Mouse (Mus musculus): ENCODE results near the gene Lamb2. TPM values are rescaled to one million over a fixed set of nuclear protein-coding genes. Genes with fewer than 3 reads are reported as not detected.

Lamb2 gene
- polyA plus RNA-seq (2012; rRNA removed) (8.3 and 9.1 TPM in 2 replicates), polyA plus RNA-seq (2014; fragmentation: Nextera tagmentation; extraction: Ambion mirVana) (4.3 and 5.8 TPM in 2 replicates)

- no peaks in the 10 kb centered on the region; the same call in 1 of the 2 replicates for H3K27me3 ChIP-seq (ENCODE audit: control insufficient read depth, insufficient read depth, low read length)
- peak within 1 kb of the TSS; percentile 50 for H3K4me2 ChIP-seq (ENCODE audit: low read depth)
- DNase-seq (ENCODE audit: low read depth in 3 of 3, low spot score in 3 of 3) (no peak), ATAC-seq (ENCODE audit: insufficient read depth) (no peak)
- H3K4me3 ChIP-seq (ENCODE audit: insufficient read depth in 1 of 2, low read depth in 2 of 2, low read length in 2 of 2) = peak within 1 kb of the TSS; percentile 50 to 61
- H3K9ac ChIP-seq (replicated peaks) = no peak within 1 kb of the TSS; the same call in 1 of the 2 replicates
- peaks cover 0 to 6% of the 10 kb centered on the region in 2 experiments; a peak in 1 of 4 replicates for H3K4me1 ChIP-seq (replicated peaks; ENCODE audit: control insufficient read depth in 2 of 2, insufficient read depth in 2 of 2, low read length in 1 of 2)
- no peaks in the 10 kb centered on the region for H3K36me3 ChIP-seq (replicated peaks; ENCODE audit: control insufficient read depth, insufficient read depth, low read depth)
- TF ChIP-seq EP300 (IDR thresholded peaks at IDR 0.05; ENCODE audit: low read depth) (no peak), CTCF (IDR thresholded peaks at IDR 0.05; ENCODE audit: low read depth) (no peak)
- 29% methylated on average over 10 of the region's 10 CpGs for WGBS (ENCODE audit: insufficient replicate concordance)
- H3K9me3 ChIP-seq (ENCODE audit: control insufficient read depth, low read length) = no peaks in the 10 kb centered on the region
- no peak within 1 kb of the TSS for H3K27ac ChIP-seq
Measured at GRCm38 (mm10) chr9:108479721-108480351, at the start of gene Lamb2. Lamb2 (plus strand) TSS chr9:108479736.

GRCm38 (mm10) chr9:108431431-108432067 lies 48.0 kb upstream of the Lamb2 start:
- TF ChIP-seq EP300 (IDR thresholded peaks at IDR 0.05; ENCODE audit: low read depth) (no peak), CTCF (IDR thresholded peaks at IDR 0.05; ENCODE audit: low read depth) (no peak)
- no peaks in the 10 kb centered on the region for H3K9me3 ChIP-seq (ENCODE audit: control insufficient read depth, low read length)
- WGBS (ENCODE audit: insufficient replicate concordance) = 42% methylated on average over 32 of the region's 32 CpGs
- ATAC-seq (ENCODE audit: insufficient read depth) = 0 out of 2 replicates have a peak, but pooled peaks have one; percentile 47
- peak in 1 of 3 experiments; percentile 28 for DNase-seq (ENCODE audit: low read depth in 3 of 3, low spot score in 3 of 3)
- H3K4me2 ChIP-seq (ENCODE audit: low read depth) = peak overlapping the region; percentile 4
- H3K4me3 ChIP-seq (ENCODE audit: insufficient read depth in 1 of 2, low read depth in 2 of 2, low read length in 2 of 2) = no peak overlapping the region
- H3K9ac ChIP-seq (replicated peaks) = no peak overlapping the region
- H3K4me1 ChIP-seq (replicated peaks; ENCODE audit: control insufficient read depth in 2 of 2, insufficient read depth in 2 of 2, low read length in 1 of 2) = peaks cover 0 to 2% of the 10 kb centered on the region in 2 experiments; a peak in 1 of 4 replicates
- H3K36me3 ChIP-seq (replicated peaks; ENCODE audit: control insufficient read depth, insufficient read depth, low read depth) = no peaks in the 10 kb centered on the region
- H3K27me3 ChIP-seq (ENCODE audit: control insufficient read depth, insufficient read depth, low read length) = no peaks in the 10 kb centered on the region
- no peak overlapping the region for H3K27ac ChIP-seq

GRCm38 (mm10) chr9:108436182-108436581 lies 43.4 kb upstream of the Lamb2 start, which contains the start of gene BC048562:
BC048562 (plus strand) TSS chr9:108436482.
- Histone ChIP-seq H3K36me3 (replicated peaks; ENCODE audit: control insufficient read depth, insufficient read depth, low read depth) (no peaks in the 10 kb centered on the region), H3K4me2 (ENCODE audit: low read depth) (no peak within 1 kb of the TSS), H3K4me3 (ENCODE audit: insufficient read depth in 1 of 2, low read depth in 2 of 2, low read length in 2 of 2) (no peak within 1 kb of the TSS), H3K4me1 (replicated peaks; ENCODE audit: control insufficient read depth in 2 of 2, insufficient read depth in 2 of 2, low read length in 1 of 2) (peaks cover 0 to 4% of the 10 kb centered on the region in 2 experiments; a peak in 1 of 4 replicates), H3K27me3 (ENCODE audit: control insufficient read depth, insufficient read depth, low read length) (no peaks in the 10 kb centered on the region), H3K9me3 (ENCODE audit: control insufficient read depth, low read length) (no peaks in the 10 kb centered on the region), H3K27ac (no peak within 1 kb of the TSS), H3K9ac (replicated peaks) (no peak within 1 kb of the TSS)
- 67% methylated on average over 3 of the region's 3 CpGs for WGBS (ENCODE audit: insufficient replicate concordance)
- DNase-seq (ENCODE audit: low read depth in 3 of 3, low spot score in 3 of 3) (no peak), ATAC-seq (ENCODE audit: insufficient read depth) (no peak)
- no peak for TF ChIP-seq EP300 (IDR thresholded peaks at IDR 0.05; ENCODE audit: low read depth)
- TF ChIP-seq CTCF (IDR thresholded peaks at IDR 0.05; ENCODE audit: low read depth) = no peak

- Histone ChIP-seq H3K27me3 (ENCODE audit: control insufficient read depth, insufficient read depth, low read length) (no peaks in the 10 kb centered on the region), H3K27ac (no peak overlapping the region), H3K9ac (replicated peaks) (no peak overlapping the region), H3K36me3 (replicated peaks; ENCODE audit: control insufficient read depth, insufficient read depth, low read depth) (no peaks in the 10 kb centered on the region), H3K4me1 (replicated peaks; ENCODE audit: control insufficient read depth in 2 of 2, insufficient read depth in 2 of 2, low read length in 1 of 2) (0 out of 4 replicates have a peak, but pooled peaks cover 0 to 4% of the 10 kb centered on the region in 2 experiments), H3K4me2 (ENCODE audit: low read depth) (no peak overlapping the region), H3K4me3 (ENCODE audit: insufficient read depth in 1 of 2, low read depth in 2 of 2, low read length in 2 of 2) (no peak overlapping the region), H3K9me3 (ENCODE audit: control insufficient read depth, low read length) (no peaks in the 10 kb centered on the region)
- DNase-seq (ENCODE audit: low read depth in 3 of 3, low spot score in 3 of 3) = no peak
- WGBS (ENCODE audit: insufficient replicate concordance) = 62% methylated on average over 6 of the region's 6 CpGs
- ATAC-seq (ENCODE audit: insufficient read depth) = no peak
- TF ChIP-seq EP300 (IDR thresholded peaks at IDR 0.05; ENCODE audit: low read depth) = no peak
- no peak for TF ChIP-seq CTCF (IDR thresholded peaks at IDR 0.05; ENCODE audit: low read depth)
Measured at GRCm38 (mm10) chr9:108439176-108439575, 40.4 kb upstream of the Lamb2 start.

- Histone ChIP-seq H3K4me3 (ENCODE audit: insufficient read depth in 1 of 2, low read depth in 2 of 2, low read length in 2 of 2) (no peak overlapping the region), H3K27me3 (ENCODE audit: control insufficient read depth, insufficient read depth, low read length) (no peaks in the 10 kb centered on the region), H3K4me1 (replicated peaks; ENCODE audit: control insufficient read depth in 2 of 2, insufficient read depth in 2 of 2, low read length in 1 of 2) (0 out of 4 replicates have a peak, but pooled peaks cover 0 to 4% of the 10 kb centered on the region in 2 experiments), H3K9ac (replicated peaks) (no peak overlapping the region), H3K27ac (no peak overlapping the region), H3K36me3 (replicated peaks; ENCODE audit: control insufficient read depth, insufficient read depth, low read depth) (no peaks in the 10 kb centered on the region), H3K4me2 (ENCODE audit: low read depth) (no peak overlapping the region), H3K9me3 (ENCODE audit: control insufficient read depth, low read length) (no peaks in the 10 kb centered on the region)
- DNase-seq (ENCODE audit: low read depth in 3 of 3, low spot score in 3 of 3) (no peak), ATAC-seq (ENCODE audit: insufficient read depth) (no peak)
- TF ChIP-seq CTCF (IDR thresholded peaks at IDR 0.05; ENCODE audit: low read depth) (no peak), EP300 (IDR thresholded peaks at IDR 0.05; ENCODE audit: low read depth) (no peak)
- WGBS (ENCODE audit: insufficient replicate concordance) = 54% methylated on average over 5 of the region's 5 CpGs
Measured at GRCm38 (mm10) chr9:108440485-108440884, 39.1 kb upstream of the Lamb2 start.
